Mouse (Mus musculus): ENCODE results near the gene Hoxc11. TPM values are rescaled to one million over a fixed set of nuclear protein-coding genes. Genes with fewer than 3 reads are reported as not detected.

The Hoxc11 gene
- total RNA-seq (2023): not detected in 4 replicates

DNA sequence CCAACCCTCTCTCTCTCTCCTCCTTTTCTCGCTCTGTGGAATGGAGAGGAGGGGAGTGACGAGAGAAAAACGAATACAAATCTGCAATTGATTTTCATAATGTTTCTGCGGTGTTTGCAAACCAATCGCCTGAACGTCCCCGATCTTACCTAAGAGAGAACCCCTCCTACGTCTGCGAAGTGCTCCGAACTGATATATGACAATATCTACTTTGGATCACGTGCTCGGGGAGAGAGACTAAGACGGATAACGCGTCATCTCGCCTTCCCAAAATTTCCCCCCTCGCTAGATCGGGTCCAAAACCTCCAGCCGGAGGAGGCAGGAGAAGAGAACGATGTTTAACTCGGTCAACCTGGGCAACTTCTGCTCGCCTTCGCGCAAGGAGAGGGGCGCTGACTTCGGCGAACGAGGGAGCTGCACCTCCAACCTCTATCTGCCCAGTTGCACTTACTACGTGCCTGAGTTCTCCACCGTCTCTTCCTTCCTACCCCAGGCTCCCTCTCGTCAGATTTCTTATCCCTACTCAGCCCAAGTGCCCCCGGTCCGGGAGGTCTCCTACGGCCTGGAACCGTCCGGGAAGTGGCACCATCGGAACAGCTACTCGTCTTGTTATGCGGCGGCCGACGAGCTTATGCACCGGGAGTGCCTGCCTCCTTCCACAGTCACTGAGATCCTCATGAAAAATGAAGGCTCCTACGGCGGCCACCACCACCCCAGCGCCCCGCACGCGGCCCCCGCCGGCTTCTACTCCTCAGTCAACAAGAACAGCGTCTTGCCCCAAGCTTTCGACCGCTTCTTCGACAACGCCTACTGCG lies at the start of gene Hoxc11:
Gene Hoxc11, plus strand, starts transcription at position 236 of the 815 bp plus-strand sequence.

DNA sequence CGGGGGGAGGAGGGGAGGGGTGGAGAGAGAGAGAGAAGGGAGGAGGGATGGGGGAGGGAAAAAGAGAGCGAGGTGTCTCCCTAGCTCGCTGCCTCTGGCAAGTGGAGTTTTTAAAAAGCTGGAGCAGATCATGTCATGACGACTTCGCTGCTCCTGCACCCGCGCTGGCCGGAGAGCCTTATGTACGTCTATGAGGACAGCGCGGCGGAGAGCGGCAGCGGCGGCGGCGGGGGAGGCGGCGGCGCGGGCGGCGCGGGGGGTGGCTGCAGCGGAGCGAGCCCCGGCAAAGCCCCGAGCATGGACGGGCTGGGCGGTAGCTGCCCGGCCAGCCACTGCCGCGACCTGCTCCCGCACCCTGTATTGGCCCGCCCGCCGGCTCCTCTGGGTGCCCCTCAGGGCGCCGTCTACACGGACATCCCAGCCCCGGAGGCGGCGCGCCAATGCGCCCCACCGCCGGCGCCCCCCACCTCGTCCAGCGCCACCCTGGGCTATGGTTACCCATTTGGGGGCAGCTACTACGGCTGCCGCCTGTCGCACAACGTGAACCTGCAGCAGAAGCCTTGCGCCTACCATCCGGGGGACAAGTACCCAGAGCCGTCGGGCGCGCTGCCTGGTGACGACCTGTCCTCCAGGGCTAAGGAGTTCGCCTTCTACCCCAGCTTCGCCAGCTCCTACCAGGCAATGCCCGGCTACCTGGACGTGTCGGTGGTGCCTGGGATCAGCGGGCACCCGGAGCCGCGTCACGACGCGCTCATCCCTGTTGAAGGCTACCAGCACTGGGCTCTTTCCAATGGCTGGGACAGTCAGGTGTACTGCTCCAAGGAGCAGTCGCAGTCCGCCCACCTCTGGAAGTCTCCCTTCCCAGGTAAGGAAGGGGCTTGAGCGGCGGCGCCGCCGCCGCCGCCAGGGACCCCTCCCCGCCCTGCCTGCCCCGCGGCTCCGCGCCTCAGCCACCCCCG lies 32.9 kb upstream of the Hoxc11 start, which contains the start of gene Hoxc13:
Gene Hoxc13, plus strand, starts transcription at position 51 of the 959 bp plus-strand sequence.

GRCm38 (mm10) chr15:102936279-102936972 lies 17.8 kb upstream of the Hoxc11 start, which contains the start of gene Hoxc12:
Gene Hoxc12 (plus strand): TSS chr15:102936757.

GRCm38 (mm10) chr15:102966776-102967311 lies 12.6 kb downstream of the Hoxc11 start, which contains the start of gene Hoxc10:
Gene Hoxc10 (plus strand): TSS chr15:102966796.

GRCm38 (mm10) chr15:102967312-102967510 lies 13.0 kb downstream of the Hoxc11 start, which contains the start of gene Hoxc5:
Gene Hoxc5 (plus strand): TSS chr15:102967443.

GRCm38 (mm10) chr15:102976171-102976570 lies 21.9 kb downstream of the Hoxc11 start, which contains the start of gene Hoxc9:
Gene Hoxc9 (plus strand): TSS chr15:102976439.

DNA sequence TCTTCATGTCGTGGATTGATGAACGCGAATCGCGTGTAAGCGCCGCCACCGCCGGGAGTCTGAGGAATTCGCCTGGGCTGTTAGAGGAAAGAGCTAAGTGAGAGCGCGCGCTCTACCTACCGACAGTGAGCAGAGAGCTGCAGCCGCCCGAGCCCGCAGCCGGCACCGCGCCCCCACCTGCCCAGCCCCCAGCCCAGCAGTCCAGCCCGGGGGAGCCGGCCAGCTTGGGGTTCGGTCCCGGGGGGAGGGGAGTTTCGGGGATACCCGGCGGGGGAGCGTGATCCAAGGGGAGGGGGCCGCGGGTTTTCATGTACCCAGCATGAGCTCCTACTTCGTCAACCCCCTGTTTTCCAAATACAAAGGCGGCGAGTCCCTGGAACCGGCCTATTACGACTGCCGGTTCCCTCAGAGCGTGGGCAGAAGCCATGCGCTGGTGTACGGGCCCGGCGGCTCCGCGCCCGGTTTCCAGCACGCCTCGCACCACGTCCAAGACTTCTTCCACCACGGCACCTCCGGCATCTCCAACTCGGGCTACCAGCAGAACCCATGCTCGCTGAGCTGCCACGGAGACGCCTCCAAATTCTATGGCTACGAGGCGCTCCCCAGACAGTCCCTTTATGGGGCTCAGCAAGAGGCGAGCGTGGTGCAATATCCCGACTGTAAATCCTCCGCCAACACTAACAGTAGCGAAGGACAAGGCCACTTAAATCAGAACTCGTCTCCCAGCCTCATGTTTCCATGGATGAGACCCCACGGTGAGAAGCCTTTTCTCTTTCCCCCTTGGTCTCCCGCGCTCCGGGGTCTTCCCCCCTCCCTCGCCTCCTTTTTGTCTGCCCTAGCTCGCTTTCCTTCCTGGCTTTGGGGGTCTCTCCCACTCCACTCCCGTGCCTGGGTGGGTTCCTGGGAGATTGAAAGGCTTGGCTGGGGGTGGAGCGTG lies 36.5 kb downstream of the Hoxc11 start, which contains the start of gene Hoxc8:
Gene Hoxc8, plus strand, starts transcription at position 147 of the 937 bp plus-strand sequence.

DNA sequence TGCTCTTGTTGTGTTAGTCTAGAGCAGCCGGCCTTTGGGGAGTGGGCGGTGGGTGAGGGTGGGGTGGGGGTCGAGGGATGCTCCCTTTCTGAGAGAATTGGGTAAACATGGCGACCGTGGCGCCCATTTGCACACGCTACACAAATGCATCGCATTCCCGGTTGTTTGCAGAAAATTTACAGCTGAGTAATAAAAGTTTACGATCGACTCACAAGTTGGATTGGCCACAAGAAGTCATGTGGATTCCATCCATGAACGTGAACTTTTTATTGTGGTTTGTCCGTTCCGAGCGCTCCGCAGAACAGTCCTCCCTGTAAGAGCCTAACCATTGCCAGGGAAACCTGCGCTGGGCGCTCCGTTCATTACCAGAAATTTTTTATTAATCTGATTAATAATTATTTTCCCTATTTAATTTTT lies 43.7 kb downstream of the Hoxc11 start, which contains the start of gene Hoxc6:
Gene Hoxc6, plus strand, starts transcription at position 319 of the 417 bp plus-strand sequence.

Other genes starting within 250 kb of the Hoxc11 start
- 46.4 to 65.2 TPM (median 57.8 TPM) in 4 replicates for gene Calcoco1, start 232.2 kb upstream of the Hoxc11 start, total RNA-seq (2023)
- gene Hoxc13, start 33.3 kb upstream of the Hoxc11 start, total RNA-seq (2023): not detected in 4 replicates
- not detected in 4 replicates for gene Hoxc12, start 17.7 kb upstream of the Hoxc11 start, total RNA-seq (2023)
- gene Hoxc10, start 12.4 kb downstream of the Hoxc11 start, total RNA-seq (2023): not detected in 4 replicates
- not detected in 4 replicates for gene Hoxc5, start 13.0 kb downstream of the Hoxc11 start, total RNA-seq (2023)
- not detected in 4 replicates for gene Hoxc9, start 22.0 kb downstream of the Hoxc11 start, total RNA-seq (2023)
- gene Hoxc8, start 36.2 kb downstream of the Hoxc11 start, total RNA-seq (2023): not detected in 4 replicates
- not detected in 4 replicates for gene Hoxc6, start 43.8 kb downstream of the Hoxc11 start, total RNA-seq (2023)
- gene Hoxc4, start 64.5 kb downstream of the Hoxc11 start, total RNA-seq (2023): not detected in 4 replicates
- 4.7 to 8.7 TPM (median 7.1 TPM) in 4 replicates for gene Smug1, start 212.7 kb downstream of the Hoxc11 start, total RNA-seq (2023)

Measured in B cell, adult 62 days (primary cell).